Mouse (Mus musculus): ENCODE data around the gene Metap1d. TPM values are rescaled to one million over a fixed set of nuclear protein-coding genes. Genes with fewer than 3 reads are reported as not detected.

The Metap1d gene
- total and polyA plus RNA-seq, 3 experiments, result 19.5 to 28.5 TPM; not detected in 1

DNA sequence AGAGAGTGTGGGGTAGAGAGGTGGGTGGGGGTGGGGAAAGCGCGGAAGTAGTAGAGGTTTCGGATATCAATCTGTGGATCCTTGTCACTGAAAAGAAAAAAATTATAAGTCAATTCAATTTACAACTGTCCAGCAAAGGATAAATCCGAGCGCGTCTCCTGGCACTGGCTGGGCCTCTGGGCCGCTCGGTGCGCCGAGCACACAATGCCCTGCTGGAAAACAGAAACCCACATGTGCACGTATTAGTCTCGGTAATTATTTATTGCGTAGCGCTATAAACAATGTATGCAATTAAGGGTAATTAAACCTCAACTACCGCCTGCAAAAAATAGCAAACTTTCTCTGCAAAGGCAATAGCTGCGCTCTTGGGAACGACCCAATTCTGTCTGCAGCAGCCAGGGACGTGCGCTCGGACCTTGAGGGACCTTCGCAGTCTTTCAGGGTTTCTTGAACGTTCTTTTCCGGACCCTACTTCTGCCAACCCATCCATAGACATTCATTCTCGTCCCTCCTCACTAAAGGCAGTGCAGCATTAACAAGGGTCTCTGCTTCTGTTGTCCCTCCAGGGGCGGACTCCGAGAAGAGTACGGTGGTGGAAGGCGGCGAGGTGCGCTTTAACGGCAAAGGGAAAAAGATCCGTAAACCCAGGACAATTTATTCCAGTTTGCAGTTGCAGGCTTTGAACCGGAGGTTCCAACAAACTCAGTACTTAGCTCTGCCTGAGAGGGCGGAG, 77.5 kb downstream of the Metap1d start:
- Histone ChIP-seq H3K4me1 (ENCODE audit: control insufficient read depth in 1 of 2, insufficient read depth in 2 of 2, low read length in 2 of 2) (peaks cover 3% of the 10 kb centered on the region in 2 experiments; a peak in 2 of 4 replicates), H3K9me3 (replicated peaks; ENCODE audit: insufficient read depth, low read length) (no peaks in the 10 kb centered on the region), H3K9ac (ENCODE audit: control insufficient read depth, low read depth, low read length, poor library complexity, severe bottlenecking) (peak overlapping the region; percentile 90), H3K4me3 (ENCODE audit: control insufficient read depth in 1 of 2, insufficient read depth in 1 of 2, low read depth in 2 of 2, low read length in 2 of 2) (peak overlapping the region; percentile 87 to 93), H3K36me3 (ENCODE audit: control insufficient read depth in 1 of 2, insufficient read depth in 2 of 2, low read length in 2 of 2) (peaks cover 0 to 7% of the 10 kb centered on the region in 2 experiments; a peak in 2 of 4 replicates), H3K27ac (ENCODE audit: control insufficient read depth, low read depth, low read length) (peak overlapping the region; percentile 85), H3K27me3 (ENCODE audit: control insufficient read depth in 1 of 2, insufficient read depth in 2 of 2, low read length in 2 of 2) (no peaks in the 10 kb centered on the region), H3K79me2 (ENCODE audit: control insufficient read depth, insufficient read depth, low read length, poor library complexity) (peaks cover 6% of the 10 kb centered on the region; the same call in 1 of the 2 replicates)
- TF ChIP-seq TBP (IDR thresholded peaks at IDR 0.05; ENCODE audit: low read depth, low read length), result no peak
- TF ChIP-seq MYC (IDR thresholded peaks at IDR 0.05; ENCODE audit: low read depth, low read length), result 0 out of 2 replicates have a peak, but pooled peaks have one; percentile 36
- 0 out of 2 replicates have a peak, but pooled peaks have one; percentile 10 for TF ChIP-seq CHD1 (IDR thresholded peaks at IDR 0.05; ENCODE audit: low read depth, low read length)
- TF ChIP-seq ELF1 (IDR thresholded peaks at IDR 0.05; ENCODE audit: low read depth, low read length), result 0 out of 2 replicates have a peak, but pooled peaks have one; percentile 28
- no peak for TF ChIP-seq E2F4 (IDR thresholded peaks at IDR 0.05; ENCODE audit: borderline replicate concordance, low read depth, low read length)
- TF ChIP-seq POLR2A (IDR thresholded peaks at IDR 0.05; ENCODE audit: control insufficient read depth in 1 of 2, insufficient read depth in 1 of 2, low read depth in 1 of 2, low read length in 2 of 2, poor library complexity in 1 of 2), result 0 out of 4 replicates have a peak, but pooled peaks of 1 of the 2 experiments have one; percentile 8
- TF ChIP-seq MXI1 (IDR thresholded peaks at IDR 0.05; ENCODE audit: low read depth, low read length), result 0 out of 2 replicates have a peak, but pooled peaks have one; percentile 13
- no peak; the same call in 1 of the 2 replicates for TF ChIP-seq SIN3A (IDR thresholded peaks at IDR 0.05; ENCODE audit: low read length)
- TF ChIP-seq ZC3H11A (IDR thresholded peaks at IDR 0.05; ENCODE audit: low read depth, low read length), result no peak
- TF ChIP-seq POLR2AphosphoS5 (IDR thresholded peaks at IDR 0.05; ENCODE audit: borderline replicate concordance, low read depth, low read length), result no peak
- peak; percentile 58 for DNase-seq (ENCODE audit: low read depth, low spot score)

DNA sequence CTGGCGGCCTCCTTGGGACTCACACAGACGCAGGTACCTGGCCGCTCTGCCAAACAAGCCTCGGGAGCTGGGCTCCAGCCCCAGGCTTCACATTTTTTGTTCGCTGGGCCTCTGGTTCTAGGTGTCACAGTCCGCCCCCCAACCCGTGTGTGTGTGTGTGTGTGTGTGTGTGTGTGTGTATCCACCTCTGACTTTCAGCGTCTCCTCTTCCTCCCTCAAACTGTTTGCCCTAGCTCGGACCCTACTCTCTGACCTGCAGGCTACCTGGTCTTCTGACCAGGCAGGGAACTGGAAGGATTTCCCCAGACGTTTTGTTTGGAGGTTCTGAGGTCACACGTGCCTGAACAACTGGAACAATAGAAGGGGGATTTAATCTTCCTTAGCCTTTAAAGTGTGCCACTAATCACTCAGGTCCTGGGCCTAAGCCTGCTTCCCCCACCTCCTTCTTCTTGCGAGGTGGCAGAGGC, 78.1 kb downstream of the Metap1d start:
- peak overlapping the region; percentile 90; the same call in 1 of the 2 replicates for H3K9ac ChIP-seq (ENCODE audit: control insufficient read depth, low read depth, low read length, poor library complexity, severe bottlenecking)
- peaks cover 6% of the 10 kb centered on the region; the same call in 1 of the 2 replicates for H3K79me2 ChIP-seq (ENCODE audit: control insufficient read depth, insufficient read depth, low read length, poor library complexity)
- no peaks in the 10 kb centered on the region for H3K27me3 ChIP-seq (ENCODE audit: control insufficient read depth in 1 of 2, insufficient read depth in 2 of 2, low read length in 2 of 2)
- no peaks in the 10 kb centered on the region for H3K9me3 ChIP-seq (replicated peaks; ENCODE audit: insufficient read depth, low read length)
- TF ChIP-seq ELF1 (IDR thresholded peaks at IDR 0.05; ENCODE audit: low read depth, low read length) (no peak), ZC3H11A (IDR thresholded peaks at IDR 0.05; ENCODE audit: low read depth, low read length) (no peak), GABPA (IDR thresholded peaks at IDR 0.05; ENCODE audit: low read depth, low read length) (no peak), KAT2A (conservative IDR thresholded peaks at IDR 0.05; ENCODE audit: low read depth, low read length) (no peak), POLR2AphosphoS5 (IDR thresholded peaks at IDR 0.05; ENCODE audit: borderline replicate concordance, low read depth, low read length) (no peak), CTCF (IDR thresholded peaks at IDR 0.05 in 2 of 3, conservative IDR thresholded peaks at IDR 0.05 in 1 of 3; ENCODE audit: control insufficient read depth in 1 of 3, insufficient read depth in 1 of 3, low read depth in 2 of 3, low read length in 3 of 3, poor library complexity in 1 of 3, severe bottlenecking in 1 of 3) (no peak), POLR2AphosphoS2 (IDR thresholded peaks at IDR 0.05; ENCODE audit: low read length) (no peak), CHD2 (IDR thresholded peaks at IDR 0.05; ENCODE audit: low read length) (no peak), MAFK (IDR thresholded peaks at IDR 0.05; ENCODE audit: borderline replicate concordance, low read depth, low read length) (no peak), NELFE (IDR thresholded peaks at IDR 0.05; ENCODE audit: low read depth, low read length) (no peak), MYC (IDR thresholded peaks at IDR 0.05; ENCODE audit: low read depth, low read length) (no peak), POLR2A (IDR thresholded peaks at IDR 0.05; ENCODE audit: control insufficient read depth in 1 of 2, insufficient read depth in 1 of 2, low read depth in 1 of 2, low read length in 2 of 2, poor library complexity in 1 of 2) (no peak), MXI1 (IDR thresholded peaks at IDR 0.05; ENCODE audit: low read depth, low read length) (no peak), MYB (IDR thresholded peaks at IDR 0.05; ENCODE audit: low read depth, low read length) (no peak), EP300 (IDR thresholded peaks at IDR 0.05; ENCODE audit: low read depth in 1 of 2, low read length in 2 of 2) (no peak), UBTF (IDR thresholded peaks at IDR 0.05; ENCODE audit: borderline replicate concordance, insufficient read depth, low read depth, low read length) (no peak), JUND (IDR thresholded peaks at IDR 0.05; ENCODE audit: low read depth, low read length) (no peak), USF1 (IDR thresholded peaks at IDR 0.05; ENCODE audit: low read depth, low read length) (no peak)
- H3K36me3 ChIP-seq (ENCODE audit: control insufficient read depth in 1 of 2, insufficient read depth in 2 of 2, low read length in 2 of 2), result peaks cover 0 to 7% of the 10 kb centered on the region in 2 experiments; a peak in 2 of 4 replicates
- no peak for DNase-seq (ENCODE audit: low read depth, low spot score)
- no peak overlapping the region for H3K27ac ChIP-seq (ENCODE audit: control insufficient read depth, low read depth, low read length)
- H3K4me1 ChIP-seq (ENCODE audit: control insufficient read depth in 1 of 2, insufficient read depth in 2 of 2, low read length in 2 of 2), result peaks cover 3% of the 10 kb centered on the region in 2 experiments; a peak in 2 of 4 replicates
- peak overlapping the region; percentile 87 to 93; a peak in 3 of 4 replicates for H3K4me3 ChIP-seq (ENCODE audit: control insufficient read depth in 1 of 2, insufficient read depth in 1 of 2, low read depth in 2 of 2, low read length in 2 of 2)

All from MEL (cell line).